Mouse (Mus musculus) embryonic facial prominence, embryonic 11.5 days (tissue): ENCODE data around the gene Adamtsl5. TPM values are rescaled to one million over a fixed set of nuclear protein-coding genes. Genes with fewer than 3 reads are reported as not detected.

Experiments
- ATAC-seq: fragments of 200-750 bp; cut with Nextera tagmentation; replicated peaks from 2 replicates; pipeline ENCODE4 v1.8.0; 2017; ENCODE audit warnings: low read depth; ENCODE audit not compliant: insufficient number of reproducible peaks, low FRiP score, low TSS enrichment
- DNase-seq: peaks from one replicate; pipeline ENCODE4 v3.0.0-alpha.2; 2015; ENCODE audit warnings: low spot score
- H3K27ac ChIP-seq: fragments of 300-500 bp; sonication (generic); replicated peaks from 2 replicates; pipeline ENCODE4 v1.5.1; 2014; ENCODE audit warnings: mild to moderate bottlenecking, low read depth, low read length, control low read depth
- H3K27me3 ChIP-seq: fragments of 300-500 bp; sonication (generic); 2 replicates; pipeline ENCODE4 v1.6.1; 2014; ENCODE audit warnings: mild to moderate bottlenecking, low read length, moderate library complexity, mixed read lengths; ENCODE audit not compliant: control insufficient read depth, insufficient read depth
- H3K36me3 ChIP-seq: fragments of 300-500 bp; sonication (generic); replicated peaks from 2 replicates; pipeline ENCODE4 v1.6.1; 2014; ENCODE audit warnings: low read depth, mild to moderate bottlenecking, low read length, moderate library complexity, mixed read lengths; ENCODE audit not compliant: control insufficient read depth, insufficient read depth
- H3K4me1 ChIP-seq: fragments of 300-500 bp; sonication (generic); 2 replicates; pipeline ENCODE4 v1.6.1; 2014; ENCODE audit warnings: low read length, mixed read lengths; ENCODE audit not compliant: control insufficient read depth, insufficient read depth
- H3K4me2 ChIP-seq: fragments of 300-500 bp; sonication (generic); 2 replicates; pipeline ENCODE4 v1.6.1; 2014; ENCODE audit warnings: low read depth, mild to moderate bottlenecking, control low read depth, low read length, moderate library complexity
- H3K4me3 ChIP-seq: fragments of 300-500 bp; sonication (generic); 2 replicates; pipeline ENCODE4 v1.5.1; 2014; ENCODE audit warnings: low read depth, low read length, control low read depth
- H3K9ac ChIP-seq: fragments of 300-500 bp; sonication (generic); replicated peaks from 2 replicates; pipeline ENCODE4 v1.6.1; 2014; ENCODE audit warnings: mild to moderate bottlenecking, control low read depth, low read length
- H3K9me3 ChIP-seq: fragments of 300-500 bp; sonication (generic); replicated peaks from 2 replicates; pipeline ENCODE4 v1.6.1; 2016; ENCODE audit warnings: mild to moderate bottlenecking, low read length, inconsistent platforms, mixed read lengths; ENCODE audit not compliant: control insufficient read depth
- WGBS: fragments of 180-500 bp; shearing (Covaris S2); extraction: QIAGEN DNeasy Blood & Tissue Kit; methylation state at CpG from one replicate; pipeline ENCODE4 v1.1.7; 2014; 5-methylcytosine and 5-hydroxymethylcytosine counted together
- polyA plus RNA-seq: library from polyadenylated mRNA; unstranded; fragments of >200 nt; fragmentation: Nextera tagmentation; extraction: Ambion mirVana; gene quantifications from 2 replicates; pipeline ENCODE4 v1.2.1, GENCODE M21; 2014

Gene Adamtsl5
- polyA plus RNA-seq, result 0.14 and 0.88 TPM in 2 replicates

GRCm38 (mm10) chr10:80348244-80348781, at the start of gene Adamtsl5:
Gene Adamtsl5 (minus strand): TSS chr10:80348412.
- no peaks in the 10 kb centered on the region for H3K9me3 ChIP-seq
- H3K27ac ChIP-seq, result no peak within 1 kb of the TSS
- H3K4me2 ChIP-seq, result peak within 1 kb of the TSS; percentile 27
- peaks cover 6% of the 10 kb centered on the region for H3K4me1 ChIP-seq
- ATAC-seq, result no peak
- no peaks in the 10 kb centered on the region for H3K36me3 ChIP-seq
- H3K27me3 ChIP-seq, result peaks cover 81% of the 10 kb centered on the region
- peak within 1 kb of the TSS; percentile 18; the same call in 1 of the 2 replicates for H3K4me3 ChIP-seq
- peak; percentile 67 for DNase-seq
- under 1% methylated on average over 42 of the region's 42 CpGs for WGBS
- no peak within 1 kb of the TSS for H3K9ac ChIP-seq

GRCm38 (mm10) chr10:80397524-80398173, 49.4 kb upstream of the Adamtsl5 start:
- Histone ChIP-seq H3K4me1 (no peaks in the 10 kb centered on the region; the same call in 1 of the 2 replicates), H3K9ac (peak overlapping the region; percentile 96), H3K36me3 (peaks cover 23% of the 10 kb centered on the region), H3K27me3 (no peaks in the 10 kb centered on the region), H3K9me3 (no peaks in the 10 kb centered on the region), H3K27ac (peak overlapping the region; percentile 99; the same call in 1 of the 2 replicates), H3K4me3 (peak overlapping the region; percentile 71), H3K4me2 (peak overlapping the region; percentile 64)
- ATAC-seq (no peak), DNase-seq (no peak)
- whole genome bisulfite sequencing, result 58% methylated on average over 8 of the region's 8 CpGs

GRCm38 (mm10) chr10:80396822-80397523, 48.8 kb upstream of the Adamtsl5 start:
- DNase-seq (no peak), ATAC-seq (no peak)

GRCm38 (mm10) chr10:80395025-80395627, 46.9 kb upstream of the Adamtsl5 start:
- peaks cover 30% of the 10 kb centered on the region for H3K36me3 ChIP-seq
- 93% methylated on average over 35 of the region's 35 CpGs for WGBS
- no peak overlapping the region for H3K4me3 ChIP-seq
- no peaks in the 10 kb centered on the region; the same call in 1 of the 2 replicates for H3K4me1 ChIP-seq
- no peaks in the 10 kb centered on the region for H3K9me3 ChIP-seq
- DNase-seq (no peak), ATAC-seq (no peak)
- no peak overlapping the region for H3K4me2 ChIP-seq
- H3K27me3 ChIP-seq, result no peaks in the 10 kb centered on the region
- no peak overlapping the region for H3K27ac ChIP-seq
- H3K9ac ChIP-seq, result no peak overlapping the region

More at GRCm38 (mm10) chr10:80396822-80397523, 48.8 kb upstream of the Adamtsl5 start:
- no peak overlapping the region for H3K27ac ChIP-seq
- H3K4me1 ChIP-seq, result no peaks in the 10 kb centered on the region; the same call in 1 of the 2 replicates
- WGBS, result 91% methylated on average over 11 of the region's 11 CpGs
- peak overlapping the region; percentile 64 for H3K4me2 ChIP-seq
- no peaks in the 10 kb centered on the region for H3K27me3 ChIP-seq
- H3K9ac ChIP-seq, result peak overlapping the region; percentile 96
- H3K4me3 ChIP-seq, result peak overlapping the region; percentile 71
- H3K36me3 ChIP-seq, result peaks cover 28% of the 10 kb centered on the region
- no peaks in the 10 kb centered on the region for H3K9me3 ChIP-seq

GRCm38 (mm10) chr10:80392687-80393086, 44.5 kb upstream of the Adamtsl5 start:
- no peak overlapping the region for H3K4me3 ChIP-seq
- H3K36me3 ChIP-seq, result peaks cover 31% of the 10 kb centered on the region
- no peaks in the 10 kb centered on the region for H3K9me3 ChIP-seq
- no peak overlapping the region for H3K9ac ChIP-seq
- DNase-seq (no peak), ATAC-seq (no peak)
- H3K4me1 ChIP-seq, result peaks cover 7% of the 10 kb centered on the region
- no peak overlapping the region for H3K4me2 ChIP-seq
- no peaks in the 10 kb centered on the region for H3K27me3 ChIP-seq
- 87% methylated on average over 5 of the region's 5 CpGs for WGBS
- H3K27ac ChIP-seq, result no peak overlapping the region

- no peak overlapping the region for H3K4me2 ChIP-seq
- ATAC-seq (no peak), DNase-seq (no peak)
- peaks cover 31% of the 10 kb centered on the region for H3K36me3 ChIP-seq
- no peak overlapping the region for H3K9ac ChIP-seq
- WGBS, result 90% methylated on average over 9 of the region's 9 CpGs
- no peak overlapping the region for H3K27ac ChIP-seq
- H3K27me3 ChIP-seq, result no peaks in the 10 kb centered on the region
- no peak overlapping the region for H3K4me3 ChIP-seq
- no peaks in the 10 kb centered on the region for H3K9me3 ChIP-seq
- H3K4me1 ChIP-seq, result peaks cover 7% of the 10 kb centered on the region
Measured at GRCm38 (mm10) chr10:80390697-80391096, 42.5 kb upstream of the Adamtsl5 start.

GRCm38 (mm10) chr10:80389185-80389708, 41.0 kb upstream of the Adamtsl5 start:
- Histone ChIP-seq H3K9ac (no peak overlapping the region), H3K27ac (no peak overlapping the region), H3K4me2 (no peak overlapping the region), H3K36me3 (peaks cover 30% of the 10 kb centered on the region), H3K27me3 (no peaks in the 10 kb centered on the region), H3K9me3 (no peaks in the 10 kb centered on the region), H3K4me3 (no peak overlapping the region), H3K4me1 (peaks cover 14% of the 10 kb centered on the region)
- ATAC-seq (no peak), DNase-seq (no peak)
- WGBS, result 80% methylated on average over 4 of the region's 4 CpGs
